In the genomic region with DNA sequence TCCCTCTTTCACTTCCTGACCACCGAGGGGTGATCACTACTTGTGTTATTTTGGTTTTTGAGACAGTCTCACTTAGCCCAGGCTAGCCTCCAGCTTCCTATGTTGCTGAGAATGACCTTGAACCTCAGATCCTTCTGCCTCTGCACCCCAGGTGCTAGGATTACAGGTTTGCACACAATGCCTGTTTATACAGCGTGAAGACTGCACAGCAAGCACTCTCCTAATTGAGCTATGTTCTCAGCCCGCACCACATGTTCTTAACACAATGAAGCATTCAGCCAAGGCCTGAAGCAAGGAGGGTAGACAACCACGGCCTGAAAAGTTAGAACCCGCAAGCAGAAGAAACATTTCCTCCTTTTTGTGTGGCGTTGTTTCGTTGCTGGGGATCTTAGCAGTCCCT, we compare ENCODE assay signal across 28 mouse cellular contexts. TPM values are rescaled to one million over a fixed set of nuclear protein-coding genes. Genes with fewer than 3 reads are reported as not detected.
A peak's percentile ranks its signal among the peaks of the same experiment; 100 is the strongest.
DNase-seq lines count a peak whose midpoint lies in the region; ATAC-seq lines count a peak whose summit lies in the region.
"Had no signal": no experiment of that assay in that cellular context is flagged by ENCODE, and none has a peak within 500 bp of the region (broad histone marks: within the 10 kb centered on the region; RNA-seq: fewer than 3 reads in every experiment).

No protein-coding gene starts in this region.

- DNase-seq in embryonic facial prominence, embryonic 14.5 days (ENCODE audit: low spot score) = peak; percentile 20
- no peak for DNase-seq in embryonic facial prominence, embryonic 10.5 days (ENCODE audit: low spot score)
- no peak for DNase-seq in hindbrain, embryonic 14.5 days (ENCODE audit: low spot score)
- DNase-seq in R1 (ENCODE audit: low read depth, low spot score) = peak; percentile 89
- no peak for DNase-seq in testis, postnatal 14 days (ENCODE audit: low spot score)
- DNase-seq: adrenal gland, postnatal 10 days; cerebellum, adult 2 months; cerebellum, postnatal 25 days; gastrocnemius, adult 2 months; heart, postnatal 36 days; kidney, adult 11 months; kidney, postnatal 36 days; lung, embryonic 14.5 days; retina, postnatal 1 day; right cerebral cortex, postnatal 25 days; thymus, postnatal 36 days had no signal

- no peak overlapping the region for H3K4me3 ChIP-seq in embryonic facial prominence, embryonic 14.5 days (ENCODE audit: low read depth, low read length)
- no peak overlapping the region for H3K4me3 ChIP-seq in embryonic facial prominence, embryonic 10.5 days
- H3K4me3 ChIP-seq in hindbrain, embryonic 14.5 days (replicated peaks; ENCODE audit: low read length) = no peak overlapping the region
- H3K4me3 ChIP-seq in hindbrain, embryonic 16.5 days (ENCODE audit: low read length) = no peak overlapping the region
- no peak overlapping the region for H3K4me3 ChIP-seq in limb, embryonic 12.5 days (replicated peaks)
- H3K4me3 ChIP-seq: embryonic facial prominence, embryonic 12.5 days; erythroblast, embryonic 14.5 days; gastrocnemius, adult 2 months; heart, embryonic 15.5 days; kidney, embryonic 15.5 days; limb, embryonic 15.5 days; neural tube, embryonic 12.5 days had no signal

- H3K36me3 ChIP-seq in embryonic facial prominence, embryonic 14.5 days (ENCODE audit: control insufficient read depth, insufficient read depth, low read length) = no peaks in the 10 kb centered on the region
- H3K36me3 ChIP-seq in embryonic facial prominence, embryonic 10.5 days (replicated peaks) = no peaks in the 10 kb centered on the region
- no peaks in the 10 kb centered on the region for H3K36me3 ChIP-seq in hindbrain, embryonic 14.5 days (replicated peaks; ENCODE audit: control insufficient read depth, insufficient read depth)
- no peaks in the 10 kb centered on the region for H3K36me3 ChIP-seq in hindbrain, embryonic 16.5 days (ENCODE audit: control insufficient read depth, insufficient read depth, low read length)
- no peaks in the 10 kb centered on the region for H3K36me3 ChIP-seq in limb, embryonic 12.5 days
- H3K36me3 ChIP-seq: embryonic facial prominence, embryonic 12.5 days; heart, embryonic 15.5 days; kidney, embryonic 15.5 days; limb, embryonic 15.5 days; neural tube, embryonic 12.5 days had no signal

- H3K4me1 ChIP-seq in embryonic facial prominence, embryonic 14.5 days (ENCODE audit: control insufficient read depth, insufficient read depth, low read length) = no peaks in the 10 kb centered on the region
- peaks cover 11% of the 10 kb centered on the region; the same call in 1 of the 2 replicates for H3K4me1 ChIP-seq in embryonic facial prominence, embryonic 10.5 days
- H3K4me1 ChIP-seq in hindbrain, embryonic 14.5 days (replicated peaks; ENCODE audit: control insufficient read depth, insufficient read depth, low read length) = peaks cover 13% of the 10 kb centered on the region
- peaks cover 3% of the 10 kb centered on the region; the same call in 1 of the 2 replicates for H3K4me1 ChIP-seq in hindbrain, embryonic 16.5 days (ENCODE audit: control insufficient read depth, insufficient read depth, low read depth, low read length)
- H3K4me1 ChIP-seq in limb, embryonic 12.5 days (replicated peaks) = peaks cover 13% of the 10 kb centered on the region; the same call in 1 of the 2 replicates
- H3K4me1 ChIP-seq: embryonic facial prominence, embryonic 12.5 days; heart, embryonic 15.5 days; limb, embryonic 15.5 days had no signal

- H3K9me3 ChIP-seq in embryonic facial prominence, embryonic 14.5 days (ENCODE audit: control insufficient read depth, low read length) = no peaks in the 10 kb centered on the region
- no peaks in the 10 kb centered on the region for H3K9me3 ChIP-seq in embryonic facial prominence, embryonic 10.5 days
- no peaks in the 10 kb centered on the region for H3K9me3 ChIP-seq in hindbrain, embryonic 14.5 days (ENCODE audit: control insufficient read depth, low read length)
- H3K9me3 ChIP-seq in hindbrain, embryonic 16.5 days (ENCODE audit: control insufficient read depth, low read length) = no peaks in the 10 kb centered on the region
- no peaks in the 10 kb centered on the region for H3K9me3 ChIP-seq in limb, embryonic 12.5 days
- H3K9me3 ChIP-seq: embryonic facial prominence, embryonic 12.5 days; heart, embryonic 15.5 days; kidney, embryonic 15.5 days; limb, embryonic 15.5 days; neural tube, embryonic 12.5 days had no signal

- no peak overlapping the region for H3K27ac ChIP-seq in embryonic facial prominence, embryonic 14.5 days (replicated peaks; ENCODE audit: low read depth, low read length)
- no peak overlapping the region for H3K27ac ChIP-seq in embryonic facial prominence, embryonic 10.5 days (replicated peaks)
- peak overlapping the region; percentile 52; the same call in 1 of the 2 replicates for H3K27ac ChIP-seq in hindbrain, embryonic 14.5 days
- H3K27ac ChIP-seq in hindbrain, embryonic 16.5 days (ENCODE audit: low read depth, low read length) = no peak overlapping the region
- H3K27ac ChIP-seq in limb, embryonic 12.5 days = 0 out of 2 replicates have a peak overlapping the region, but pooled peaks have one; percentile 35
- H3K27ac ChIP-seq: embryonic facial prominence, embryonic 12.5 days; gastrocnemius, adult 2 months; heart, embryonic 15.5 days; kidney, embryonic 15.5 days; limb, embryonic 15.5 days; liver, embryonic 14.5 days; neural tube, embryonic 12.5 days had no signal

- 32% methylated on average over 7 of the region's 7 CpGs for WGBS in embryonic facial prominence, embryonic 14.5 days
- WGBS in embryonic facial prominence, embryonic 10.5 days = 37% methylated on average over 7 of the region's 7 CpGs
- 51% methylated on average over 7 of the region's 7 CpGs for WGBS in hindbrain, embryonic 14.5 days
- 42% methylated on average over 7 of the region's 7 CpGs for WGBS in hindbrain, embryonic 16.5 days
- 51% methylated on average over 7 of the region's 7 CpGs for WGBS in limb, embryonic 12.5 days

- H3K27me3 ChIP-seq in embryonic facial prominence, embryonic 14.5 days (replicated peaks; ENCODE audit: control insufficient read depth, insufficient read depth, low read length) = no peaks in the 10 kb centered on the region
- H3K27me3 ChIP-seq in embryonic facial prominence, embryonic 10.5 days (replicated peaks; ENCODE audit: low read depth, poor library complexity, severe bottlenecking) = no peaks in the 10 kb centered on the region
- H3K27me3 ChIP-seq in hindbrain, embryonic 14.5 days (ENCODE audit: control insufficient read depth, insufficient read depth, low read length) = no peaks in the 10 kb centered on the region
- no peaks in the 10 kb centered on the region for H3K27me3 ChIP-seq in hindbrain, embryonic 16.5 days (replicated peaks; ENCODE audit: control insufficient read depth, insufficient read depth, low read length)
- no peaks in the 10 kb centered on the region for H3K27me3 ChIP-seq in limb, embryonic 12.5 days
- H3K27me3 ChIP-seq: embryonic facial prominence, embryonic 12.5 days; heart, embryonic 15.5 days; kidney, embryonic 15.5 days; limb, embryonic 15.5 days; neural tube, embryonic 12.5 days had no signal

- no peak for ATAC-seq in embryonic facial prominence, embryonic 14.5 days (ENCODE audit: low read depth)
- no peak for ATAC-seq in hindbrain, embryonic 14.5 days (ENCODE audit: low FRiP score)
- ATAC-seq in hindbrain, embryonic 16.5 days = no peak
- ATAC-seq in limb, embryonic 12.5 days (ENCODE audit: insufficient number of reproducible peaks, insufficient read depth, low FRiP score, low TSS enrichment, low read depth) = no peak; the same call in 1 of the 2 replicates
- no peak for ATAC-seq in megakaryocyte, adult 5-6 weeks (ENCODE audit: poor library complexity, severe bottlenecking)
- ATAC-seq: activated CD4-positive, CD25-positive, alpha-beta regulatory T cell, adult 4 months had no signal

- no peak overlapping the region for H3K9ac ChIP-seq in embryonic facial prominence, embryonic 14.5 days (ENCODE audit: low read depth, low read length)
- H3K9ac ChIP-seq in hindbrain, embryonic 14.5 days = no peak overlapping the region
- H3K9ac ChIP-seq in hindbrain, embryonic 16.5 days (ENCODE audit: low read depth, low read length) = no peak overlapping the region
- H3K9ac ChIP-seq in limb, embryonic 12.5 days (replicated peaks) = no peak overlapping the region
- H3K9ac ChIP-seq: embryonic facial prominence, embryonic 12.5 days; heart, embryonic 15.5 days; kidney, embryonic 15.5 days; limb, embryonic 15.5 days; liver, embryonic 14.5 days; lung, embryonic 14.5 days; neural tube, embryonic 12.5 days had no signal

- no peak overlapping the region for H3K4me2 ChIP-seq in embryonic facial prominence, embryonic 14.5 days (ENCODE audit: low read depth, low read length)
- H3K4me2 ChIP-seq in hindbrain, embryonic 14.5 days (replicated peaks) = no peak overlapping the region
- no peak overlapping the region for H3K4me2 ChIP-seq in hindbrain, embryonic 16.5 days (ENCODE audit: low read length)
- no peak overlapping the region for H3K4me2 ChIP-seq in limb, embryonic 12.5 days
- H3K4me2 ChIP-seq: embryonic facial prominence, embryonic 12.5 days; heart, embryonic 15.5 days; kidney, embryonic 15.5 days; limb, embryonic 15.5 days; lung, embryonic 14.5 days; neural tube, embryonic 12.5 days had no signal

RNA-seq across cellular contexts. Expression of a gene that starts 24.5 kb away (rescaled TPM):
- polyA plus RNA-seq in embryonic facial prominence, embryonic 14.5 days (2014; fragmentation: Nextera tagmentation; extraction: Ambion mirVana) = 19.3 and 22.4 TPM in 2 replicates
- polyA plus RNA-seq in embryonic facial prominence, embryonic 10.5 days (2016; fragmentation: Nextera tagmentation; extraction: Ambion mirVana) = 16.9 and 17.6 TPM in 2 replicates
- polyA plus RNA-seq in hindbrain, embryonic 14.5 days (2014; fragmentation: Nextera tagmentation; extraction: Ambion mirVana) = 7.8 and 7.9 TPM in 2 replicates
- 7.5 and 10.9 TPM in 2 replicates for polyA plus RNA-seq in hindbrain, embryonic 16.5 days (2015; fragmentation: Nextera tagmentation; extraction: Ambion mirVana)
- 24.6 and 26.8 TPM in 2 replicates for polyA plus RNA-seq in limb, embryonic 12.5 days (2016; fragmentation: Nextera tagmentation; extraction: Ambion mirVana)
- total RNA-seq in megakaryocyte, adult 5-6 weeks (2015) = 0.59 TPM in 1 of 2 replicates, not detected in the other
- total RNA-seq in megakaryocyte, adult 5-6 weeks (2017) = 0.51 and 1.1 TPM in 2 replicates

RNA-seq across cellular contexts. Expression of a gene that starts 40.3 kb away (rescaled TPM):
- polyA plus RNA-seq in embryonic facial prominence, embryonic 14.5 days (2014; fragmentation: Nextera tagmentation; extraction: Ambion mirVana) = 7.3 and 8.8 TPM in 2 replicates
- 1.9 and 2.6 TPM in 2 replicates for polyA plus RNA-seq in embryonic facial prominence, embryonic 10.5 days (2016; fragmentation: Nextera tagmentation; extraction: Ambion mirVana)
- polyA plus RNA-seq in hindbrain, embryonic 14.5 days (2014; fragmentation: Nextera tagmentation; extraction: Ambion mirVana) = 12.9 TPM in 2 replicates
- polyA plus RNA-seq in hindbrain, embryonic 16.5 days (2015; fragmentation: Nextera tagmentation; extraction: Ambion mirVana) = 13.6 and 16.3 TPM in 2 replicates
- 1.7 and 2.4 TPM in 2 replicates for polyA plus RNA-seq in limb, embryonic 12.5 days (2016; fragmentation: Nextera tagmentation; extraction: Ambion mirVana)
- not detected in 2 replicates for total RNA-seq in megakaryocyte, adult 5-6 weeks (2015)
- 0.07 TPM in 1 of 2 replicates, not detected in the other for total RNA-seq in megakaryocyte, adult 5-6 weeks (2017)
- total RNA-seq: megakaryocyte-erythroid progenitor cell, adult 5-6 weeks had no signal
- polyA plus RNA-seq: erythroblast, embryonic 14.5 days had no signal

Comparison
In these comparisons a context has a peak if more than half of its experiments do, and no peak if none do; other contexts are left out.
1. DNase-seq: peak in embryonic facial prominence, embryonic 14.5 days (single experiment) and R1 (single experiment); none in embryonic facial prominence, embryonic 10.5 days (single experiment), hindbrain, embryonic 14.5 days (single experiment) and testis, postnatal 14 days (single experiment).
2. H3K27ac ChIP-seq: peak in hindbrain, embryonic 14.5 days (single experiment) and limb, embryonic 12.5 days (single experiment); none in embryonic facial prominence, embryonic 14.5 days (single experiment), embryonic facial prominence, embryonic 10.5 days (single experiment) and hindbrain, embryonic 16.5 days (single experiment).